Mouse (Mus musculus) neural tube, embryonic 14.5 days (tissue): Measurements from ENCODE around the gene Mgst2. TPM values are rescaled to one million over a fixed set of nuclear protein-coding genes. Genes with fewer than 3 reads are reported as not detected.

ENCODE experiments used
- ATAC-seq: fragments of 200-750 bp; cut with Nextera tagmentation; 2 replicates; pipeline ENCODE4 v1.8.0; 2017; ENCODE audit warnings: low read depth, mild to moderate bottlenecking, moderate TSS enrichment, moderate library complexity
- H3K27ac ChIP-seq: fragments of 300-500 bp; sonication (generic); 2 replicates; pipeline ENCODE4 v1.5.1; 2014; ENCODE audit warnings: low read depth, mild to moderate bottlenecking, control low read depth, low read length, moderate library complexity, mixed read lengths
- H3K27me3 ChIP-seq: fragments of 300-500 bp; sonication (generic); 2 replicates; pipeline ENCODE4 v1.6.1; 2014; ENCODE audit warnings: low read length; ENCODE audit not compliant: control insufficient read depth, insufficient read depth
- H3K36me3 ChIP-seq: fragments of 300-500 bp; sonication (generic); 2 replicates; pipeline ENCODE4 v1.6.1; 2014; ENCODE audit warnings: low read length, mixed read lengths; ENCODE audit not compliant: control insufficient read depth, insufficient read depth
- H3K4me1 ChIP-seq: fragments of 300-500 bp; sonication (generic); 2 replicates; pipeline ENCODE4 v1.6.1; 2014; ENCODE audit warnings: low read length; ENCODE audit not compliant: control insufficient read depth, insufficient read depth
- H3K4me2 ChIP-seq: fragments of 300-500 bp; sonication (generic); 2 replicates; pipeline ENCODE4 v1.6.1; 2014; ENCODE audit warnings: mild to moderate bottlenecking, low read depth, low read length, control low read depth
- H3K4me3 ChIP-seq: fragments of 300-500 bp; sonication (generic); 2 replicates; pipeline ENCODE4 v1.5.1; 2014; ENCODE audit warnings: low read depth, low read length, control low read depth, mixed read lengths
- H3K9ac ChIP-seq: fragments of 300-500 bp; sonication (generic); replicated peaks from 2 replicates; pipeline ENCODE4 v1.6.1; 2014; ENCODE audit warnings: low read depth, mild to moderate bottlenecking, control low read depth, low read length, mixed read lengths
- H3K9me3 ChIP-seq: fragments of 300-500 bp; sonication (generic); 2 replicates; pipeline ENCODE4 v1.6.1; 2016; ENCODE audit warnings: low read length; ENCODE audit not compliant: control insufficient read depth
- WGBS: fragments of 180-500 bp; shearing (Covaris S2); extraction: QIAGEN DNeasy Blood & Tissue Kit; methylation state at CpG from one replicate; pipeline ENCODE4 v1.1.7; 2014; 5-methylcytosine and 5-hydroxymethylcytosine counted together
- polyA plus RNA-seq: library from polyadenylated mRNA; unstranded; fragments of >200 nt; fragmentation: Nextera tagmentation; extraction: Ambion mirVana; gene quantifications from 2 replicates; pipeline ENCODE4 v1.2.1, GENCODE M21; 2014

Gene Mgst2
- polyA plus RNA-seq, 1 experiment from 2014 or later: 0.27 TPM

- Histone ChIP-seq H3K27me3 (no peaks in the 10 kb centered on the region), H3K9ac (peak overlapping the region; percentile 50), H3K27ac (peak overlapping the region; percentile 85), H3K4me1 (peaks cover 27% of the 10 kb centered on the region), H3K4me3 (peak overlapping the region; percentile 26), H3K36me3 (no peaks in the 10 kb centered on the region), H3K9me3 (no peaks in the 10 kb centered on the region), H3K4me2 (peak overlapping the region; percentile 47)
- ATAC-seq: peak; percentile 95
- WGBS: under 1% methylated on average over 27 of the region's 27 CpGs
Observed at GRCm38 (mm10) chr3:51701281-51701751, 41.2 kb downstream of the Mgst2 start.

- peak overlapping the region; percentile 26 for H3K4me3 ChIP-seq
- H3K36me3 ChIP-seq: no peaks in the 10 kb centered on the region
- H3K4me2 ChIP-seq: peak overlapping the region; percentile 47
- H3K27me3 ChIP-seq: no peaks in the 10 kb centered on the region
- WGBS: 5% methylated on average over 13 of the region's 13 CpGs
- peak; percentile 82 for ATAC-seq
- H3K27ac ChIP-seq: peak overlapping the region; percentile 85
- peaks cover 27% of the 10 kb centered on the region for H3K4me1 ChIP-seq
- peak overlapping the region; percentile 50 for H3K9ac ChIP-seq
- H3K9me3 ChIP-seq: no peaks in the 10 kb centered on the region
Observed at GRCm38 (mm10) chr3:51701950-51702349, 41.8 kb downstream of the Mgst2 start.

DNA sequence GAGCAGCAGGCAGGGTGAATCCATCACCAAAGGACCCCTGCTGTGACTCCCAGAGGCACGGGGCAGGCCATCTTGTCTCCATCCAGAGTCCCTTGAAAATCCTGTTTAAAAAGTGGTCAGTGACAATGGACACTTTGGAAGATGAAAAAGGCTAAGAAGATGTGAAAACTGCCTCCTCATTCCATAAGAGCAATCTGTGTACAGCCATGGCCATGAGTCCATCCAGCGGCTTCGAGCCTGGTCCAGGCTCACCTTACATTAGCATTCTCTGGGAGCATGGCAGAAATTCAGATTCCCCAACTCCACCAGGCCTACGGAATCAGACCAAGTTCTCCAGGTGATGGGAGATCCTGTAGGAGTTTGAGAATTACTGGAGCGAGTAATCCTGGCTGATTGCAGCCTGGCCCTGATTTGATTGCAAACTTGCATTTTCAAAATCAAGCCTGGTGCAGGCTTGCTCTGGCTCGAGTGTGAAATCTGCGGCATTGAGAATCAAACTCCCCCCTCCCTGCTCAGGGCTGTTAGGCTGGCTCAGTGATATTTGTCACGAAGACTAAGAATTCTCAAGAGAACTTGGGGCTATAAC lies 42.6 kb downstream of the Mgst2 start:
- H3K4me3 ChIP-seq: no peak overlapping the region
- ATAC-seq: no peak
- H3K36me3 ChIP-seq: no peaks in the 10 kb centered on the region
- H3K4me1 ChIP-seq: peaks cover 27% of the 10 kb centered on the region
- WGBS: 56% methylated on average over 8 of the region's 8 CpGs
- H3K27me3 ChIP-seq: no peaks in the 10 kb centered on the region
- no peaks in the 10 kb centered on the region for H3K9me3 ChIP-seq
- H3K4me2 ChIP-seq: no peak overlapping the region
- no peak overlapping the region for H3K9ac ChIP-seq
- peak overlapping the region; percentile 85 for H3K27ac ChIP-seq

- Histone ChIP-seq H3K27ac (no peak overlapping the region), H3K36me3 (no peaks in the 10 kb centered on the region), H3K9ac (no peak overlapping the region), H3K9me3 (no peaks in the 10 kb centered on the region), H3K27me3 (no peaks in the 10 kb centered on the region), H3K4me1 (peaks cover 27% of the 10 kb centered on the region), H3K4me2 (no peak overlapping the region), H3K4me3 (no peak overlapping the region)
- no peak for ATAC-seq
- WGBS: 87% methylated on average over 8 of the region's 8 CpGs
Observed at GRCm38 (mm10) chr3:51703478-51703877, 43.3 kb downstream of the Mgst2 start.

DNA sequence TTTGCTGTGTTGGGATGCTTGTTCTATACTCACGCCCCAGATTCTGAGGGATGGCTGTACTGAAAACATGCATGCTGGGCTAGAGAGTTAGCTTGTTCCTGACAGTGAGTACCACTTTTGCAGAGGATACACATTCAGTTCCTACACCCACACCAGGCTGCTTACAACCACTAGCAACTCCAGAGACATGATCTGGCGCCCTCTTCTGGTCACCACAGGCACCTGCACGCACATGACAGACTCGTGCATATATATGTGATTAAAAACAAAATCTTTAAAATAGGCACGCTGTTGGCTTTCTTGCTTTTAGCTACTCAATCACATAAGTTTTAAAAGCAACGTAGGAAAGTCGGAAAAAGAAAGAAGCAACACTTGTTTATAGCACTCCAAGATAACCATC lies 45.1 kb downstream of the Mgst2 start:
- H3K4me2 ChIP-seq: no peak overlapping the region
- no peaks in the 10 kb centered on the region for H3K27me3 ChIP-seq
- no peak overlapping the region for H3K4me3 ChIP-seq
- no peak overlapping the region for H3K9ac ChIP-seq
- H3K27ac ChIP-seq: no peak overlapping the region
- ATAC-seq: no peak
- H3K36me3 ChIP-seq: no peaks in the 10 kb centered on the region
- H3K4me1 ChIP-seq: peaks cover 26% of the 10 kb centered on the region
- 87% methylated on average over 7 of the region's 7 CpGs for WGBS
- H3K9me3 ChIP-seq: no peaks in the 10 kb centered on the region

GRCm38 (mm10) chr3:51708375-51708745 lies 48.2 kb downstream of the Mgst2 start:
- H3K27me3 ChIP-seq: no peaks in the 10 kb centered on the region
- H3K4me3 ChIP-seq: no peak overlapping the region
- no peak overlapping the region for H3K9ac ChIP-seq
- 64% methylated on average over 1 of the region's 1 CpGs for WGBS
- no peak for ATAC-seq
- peaks cover 7% of the 10 kb centered on the region; the same call in 1 of the 2 replicates for H3K4me1 ChIP-seq
- H3K9me3 ChIP-seq: no peaks in the 10 kb centered on the region
- H3K36me3 ChIP-seq: no peaks in the 10 kb centered on the region
- no peak overlapping the region for H3K4me2 ChIP-seq
- peak overlapping the region; percentile 39; the same call in 1 of the 2 replicates for H3K27ac ChIP-seq

DNA sequence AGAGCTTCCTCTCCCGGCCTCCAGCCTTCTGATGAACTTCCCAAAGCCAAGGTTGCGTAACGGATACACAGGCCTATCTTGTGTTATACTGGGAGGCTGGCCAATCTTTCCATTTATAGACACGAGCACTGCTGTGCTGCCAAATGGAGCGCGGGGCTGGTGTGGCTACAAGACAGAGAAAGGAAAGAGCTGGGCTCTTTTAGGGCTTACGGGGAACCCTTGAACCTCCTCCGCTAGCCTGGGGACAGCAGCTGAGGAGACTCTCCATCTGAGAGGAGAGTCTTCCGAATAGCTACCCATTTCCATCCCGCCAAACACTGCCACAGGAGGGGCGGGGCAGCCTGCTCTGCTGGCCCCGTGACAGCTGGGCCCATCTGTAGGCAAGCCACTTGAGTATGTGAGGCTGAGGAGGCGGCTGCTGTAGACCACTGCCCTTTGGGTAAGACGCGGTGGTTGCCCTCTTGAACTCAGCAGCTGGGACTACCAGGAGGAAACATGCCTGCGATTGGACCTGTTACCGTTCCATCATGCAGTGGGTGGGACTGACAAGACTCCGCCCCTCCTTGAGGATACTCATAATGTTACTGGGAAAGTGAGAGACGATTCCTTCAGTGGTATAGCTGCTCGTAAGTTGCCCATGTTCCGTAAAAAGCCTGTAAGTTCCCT lies 48.7 kb downstream of the Mgst2 start:
- no peak overlapping the region for H3K4me2 ChIP-seq
- no peak overlapping the region for H3K9ac ChIP-seq
- H3K27ac ChIP-seq: peak overlapping the region; percentile 39; the same call in 1 of the 2 replicates
- no peak overlapping the region for H3K4me3 ChIP-seq
- ATAC-seq: peak; percentile 64; the same call in 1 of the 2 replicates
- H3K4me1 ChIP-seq: peaks cover 7% of the 10 kb centered on the region; the same call in 1 of the 2 replicates
- WGBS: 63% methylated on average over 21 of the region's 21 CpGs
- H3K36me3 ChIP-seq: no peaks in the 10 kb centered on the region
- no peaks in the 10 kb centered on the region for H3K9me3 ChIP-seq
- no peaks in the 10 kb centered on the region for H3K27me3 ChIP-seq

DNA sequence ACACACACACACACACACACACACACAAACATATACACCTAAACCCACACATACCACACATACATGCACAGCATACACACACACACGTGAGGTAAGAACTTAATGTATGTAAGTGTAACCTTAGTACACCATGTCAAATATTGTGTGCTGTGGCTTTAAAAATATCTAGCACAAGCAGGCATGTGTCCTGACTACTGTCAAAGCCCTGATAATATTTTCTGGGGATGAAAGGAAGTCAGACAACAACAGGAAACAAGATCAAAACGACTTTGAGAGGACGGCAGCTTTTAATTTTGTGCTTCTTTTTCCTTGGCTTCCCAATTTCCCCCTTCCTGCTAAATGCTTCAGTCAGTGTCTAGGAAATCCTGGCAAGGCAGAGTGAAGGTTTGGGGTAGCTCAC lies 52.2 kb downstream of the Mgst2 start:
- Histone ChIP-seq H3K4me1 (peaks cover 7% of the 10 kb centered on the region; the same call in 1 of the 2 replicates), H3K27ac (no peak overlapping the region), H3K9me3 (no peaks in the 10 kb centered on the region), H3K36me3 (no peaks in the 10 kb centered on the region), H3K9ac (no peak overlapping the region), H3K27me3 (no peaks in the 10 kb centered on the region), H3K4me2 (no peak overlapping the region), H3K4me3 (no peak overlapping the region)
- WGBS: 53% methylated on average over 3 of the region's 3 CpGs
- ATAC-seq: no peak

DNA sequence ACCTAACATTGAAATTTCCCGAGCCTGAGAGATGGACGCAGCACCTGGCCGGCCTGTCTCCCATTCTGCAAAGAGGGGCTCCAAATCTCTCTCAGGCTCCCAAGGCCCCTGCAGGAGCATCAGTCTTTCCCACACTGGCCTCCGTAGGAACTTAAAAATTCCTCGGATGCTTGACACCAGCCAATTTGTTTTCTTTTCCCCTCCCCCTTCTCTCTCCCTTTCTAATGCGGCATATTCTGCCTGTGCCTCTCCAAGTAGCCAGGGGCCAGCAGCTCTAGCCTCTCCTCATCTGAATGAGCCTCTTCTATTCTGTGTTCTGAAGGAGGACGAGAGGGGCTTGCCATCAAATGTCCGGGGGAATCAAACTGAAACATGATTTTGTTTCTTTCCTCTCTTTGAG lies 53.1 kb downstream of the Mgst2 start:
- H3K9me3 ChIP-seq: no peaks in the 10 kb centered on the region
- H3K4me2 ChIP-seq: no peak overlapping the region
- H3K27ac ChIP-seq: no peak overlapping the region
- no peak overlapping the region for H3K9ac ChIP-seq
- H3K4me3 ChIP-seq: no peak overlapping the region
- no peak for ATAC-seq
- H3K36me3 ChIP-seq: no peaks in the 10 kb centered on the region
- H3K27me3 ChIP-seq: no peaks in the 10 kb centered on the region
- peaks cover 7% of the 10 kb centered on the region; the same call in 1 of the 2 replicates for H3K4me1 ChIP-seq
- 17% methylated on average over 8 of the region's 8 CpGs for WGBS
